Mouse (Mus musculus) ES-E14 (cell line): ENCODE data around the gene Stum. TPM values are rescaled to one million over a fixed set of nuclear protein-coding genes. Genes with fewer than 3 reads are reported as not detected.
"Not testable (repeated sequence)": the region's sequence is repeated elsewhere in the genome, so short reads cannot be mapped to it uniquely, and the experiment has no call there.

Experiments used
- DNase-seq: peaks from one replicate; pipeline ENCODE4 v3.0.0-alpha.2; 2013; ENCODE audit warnings: low read depth, low spot score
- H3K27ac ChIP-seq: 2 replicates; pipeline ENCODE4 v1.5.1; 2012; ENCODE audit warnings: low read depth, mild to moderate bottlenecking, low read length, moderate library complexity, mixed read lengths; ENCODE audit not compliant: poor library complexity, insufficient read depth, severe bottlenecking
- H3K36me3 ChIP-seq: 2 replicates; pipeline ENCODE4 v1.6.1; 2012; ENCODE audit warnings: mild to moderate bottlenecking, low read length, moderate library complexity, mixed read lengths; ENCODE audit not compliant: control insufficient read depth, poor library complexity, insufficient read depth, severe bottlenecking
- H3K4me1 ChIP-seq, 2 experiments: fragments of 150-350 bp in 1 of 2; sonication (generic) in 1 of 2; 2 replicates each; pipeline ENCODE4 v1.6.1; 2012; ENCODE audit warnings: low read length in 2 of 2, mild to moderate bottlenecking in 1 of 2, mixed read lengths in 1 of 2; ENCODE audit not compliant: control insufficient read depth in 2 of 2, insufficient read depth in 2 of 2, poor library complexity in 1 of 2
- H3K4me3 ChIP-seq, 2 experiments: fragments of 150-350 bp in 1 of 2; sonication (generic) in 1 of 2; 2 replicates each; pipeline ENCODE4 v1.5.1; 2012; ENCODE audit warnings: low read length in 2 of 2, low read depth in 1 of 2, mild to moderate bottlenecking in 1 of 2, mixed read lengths in 1 of 2; ENCODE audit not compliant: insufficient read depth in 1 of 2, poor library complexity in 1 of 2, severe bottlenecking in 1 of 2
- H3K9ac ChIP-seq: 2 replicates; pipeline ENCODE4 v1.6.1; 2012; ENCODE audit warnings: low read depth, mild to moderate bottlenecking, low read length, mixed read lengths; ENCODE audit not compliant: poor library complexity, insufficient read depth, severe bottlenecking
- H3K9me3 ChIP-seq: fragments of 150-350 bp; sonication (generic); 2 replicates; pipeline ENCODE4 v1.6.1; 2012; ENCODE audit warnings: low read depth, mild to moderate bottlenecking, low read length; ENCODE audit not compliant: control insufficient read depth, insufficient read depth
- CHD2 ChIP-seq: IDR thresholded peaks from 2 replicates; pipeline ENCODE4 v1.6.1; 2014; ENCODE audit warnings: mild to moderate bottlenecking, low read depth, low read length, inconsistent platforms
- HCFC1 ChIP-seq: IDR thresholded peaks from 2 replicates; pipeline ENCODE4 v1.6.1; 2012; ENCODE audit warnings: low read length, inconsistent platforms, borderline replicate concordance; ENCODE audit not compliant: insufficient read depth
- MAFK ChIP-seq: IDR thresholded peaks from 2 replicates; pipeline ENCODE4 v1.6.1; 2014; ENCODE audit warnings: mild to moderate bottlenecking, low read depth, low read length, inconsistent platforms; ENCODE audit not compliant: insufficient read depth
- ZC3H11A ChIP-seq: IDR thresholded peaks from 2 replicates; pipeline ENCODE4 v1.6.1; 2012; ENCODE audit warnings: low read depth, mild to moderate bottlenecking, inconsistent platforms, low read length, borderline replicate concordance
- ZNF384 ChIP-seq: IDR thresholded peaks from 2 replicates; pipeline ENCODE4 v1.6.1; 2012; ENCODE audit warnings: low read depth, low read length, inconsistent platforms
- in situ Hi-C, 2 experiments: fragments of 600-800 bp; cut with MboI; formaldehyde crosslinking; loops; one replicate each; pipeline ENCODE4 v1.15.1; 2025; ENCODE audit warnings: low sequenced_read_pairs in 2 of 2, inconsistent platforms in 1 of 2; ENCODE audit not compliant: unreplicated experiment in 2 of 2
- total RNA-seq: library from RNA; depleted of rRNA; stranded (reverse); fragments of 300-350 nt; gene quantifications from 2 replicates; pipeline ENCODE4 v1.2.3, GENCODE M21; 2012

Stum gene
- total RNA-seq, 1 experiment, result 0.18 TPM

GRCm38 (mm10) chr1:180390746-180391574 lies 92.3 kb downstream of the Stum start:
- Histone ChIP-seq H3K9me3 (no peaks in the 10 kb centered on the region), H3K27ac (no peak overlapping the region), H3K4me1 (peaks cover 8 to 13% of the 10 kb centered on the region in 2 experiments), H3K36me3 (no peaks in the 10 kb centered on the region), H3K4me3 (no peak overlapping the region), H3K9ac (no peak overlapping the region)
- no peak for DNase-seq
- TF ChIP-seq HCFC1, result no peak
- no peak for TF ChIP-seq CHD2
- TF ChIP-seq ZNF384, result no peak
- no peak for TF ChIP-seq ZC3H11A
- no peak for TF ChIP-seq MAFK
- in situ Hi-C loops, result no loop called here

DNA sequence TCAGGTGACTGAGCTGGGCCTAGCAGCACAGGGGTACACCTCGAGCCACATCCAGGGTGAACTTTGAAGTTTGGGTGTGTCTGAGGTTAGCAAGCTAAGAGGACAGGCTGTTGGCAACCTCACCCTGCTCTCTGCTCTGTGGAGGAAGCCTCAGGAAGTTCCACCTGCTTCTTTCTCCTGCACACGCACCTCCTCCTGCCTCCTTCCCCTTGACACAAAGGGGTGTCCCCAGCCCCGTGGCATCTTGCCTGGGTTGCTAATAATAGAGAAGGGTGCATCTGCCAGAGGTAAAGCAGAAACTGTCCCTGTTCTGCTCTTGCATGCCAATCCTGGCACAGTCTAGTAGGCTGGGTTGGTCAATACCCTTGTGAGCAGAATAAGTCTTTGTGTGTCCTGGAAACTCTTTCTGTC lies 93.0 kb downstream of the Stum start:
- H3K36me3 ChIP-seq, result no peaks in the 10 kb centered on the region
- TF ChIP-seq HCFC1 (no peak), CHD2 (no peak), ZNF384 (no peak), MAFK (no peak), ZC3H11A (no peak)
- H3K9me3 ChIP-seq, result no peaks in the 10 kb centered on the region
- H3K4me1 ChIP-seq, result peaks cover 3 to 6% of the 10 kb centered on the region in 2 experiments; a peak in 3 of 4 replicates
- H3K4me3 ChIP-seq, result no peak overlapping the region
- no peak for DNase-seq
- no peak overlapping the region for H3K27ac ChIP-seq
- in situ Hi-C loops, result no loop called here
- no peak overlapping the region for H3K9ac ChIP-seq

DNA sequence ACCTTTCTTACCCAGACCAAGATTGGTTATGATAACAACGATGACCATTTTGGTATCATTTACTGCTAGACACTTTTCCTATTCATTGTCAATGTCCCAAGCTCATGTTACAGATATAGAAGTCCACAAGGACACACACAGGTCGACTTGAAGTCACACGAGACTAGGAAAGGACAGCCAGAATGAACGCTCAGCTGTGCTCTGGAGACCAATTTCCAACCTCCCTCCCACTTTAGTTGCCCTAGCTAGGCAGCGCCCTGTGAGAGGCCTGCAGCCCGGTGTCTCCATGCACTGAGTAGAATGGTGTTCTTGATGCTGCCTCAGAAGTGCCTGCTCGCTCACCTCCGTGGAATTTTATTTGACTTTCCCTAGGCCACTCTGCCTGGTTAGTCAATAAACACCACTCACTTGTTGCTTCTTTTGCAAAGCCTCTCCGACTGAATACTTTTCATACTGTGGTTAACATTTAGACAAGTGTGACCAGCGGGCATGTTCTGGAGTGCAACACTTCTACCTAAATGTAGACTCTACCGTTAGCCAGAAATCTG lies 94.0 kb downstream of the Stum start:
- H3K4me3 ChIP-seq, H3K9me3 ChIP-seq, in situ Hi-C loops, H3K9ac ChIP-seq, H3K27ac ChIP-seq, H3K4me1 ChIP-seq, DNase-seq, H3K36me3 ChIP-seq: not testable (repeated sequence)

DNA sequence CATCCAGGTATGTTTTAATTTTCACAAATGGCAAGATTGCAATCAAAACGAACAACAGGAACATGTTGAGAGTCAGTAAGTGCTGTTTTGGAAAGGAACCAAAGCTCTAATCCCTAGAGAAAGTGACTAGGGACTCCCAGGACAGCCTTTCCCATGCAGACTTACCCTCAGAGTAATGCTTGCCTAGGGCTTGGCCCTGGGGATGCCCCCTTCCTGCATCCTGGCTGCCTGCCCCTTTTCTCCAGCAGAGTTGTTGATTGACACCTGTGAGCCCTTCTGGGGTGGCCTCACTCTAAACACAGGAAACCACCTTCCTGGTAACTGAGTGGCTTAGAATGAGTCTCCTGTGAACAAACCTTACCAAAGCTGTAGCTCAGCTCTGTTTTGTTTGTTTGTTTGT lies 94.8 kb downstream of the Stum start:
- no peak for TF ChIP-seq MAFK
- TF ChIP-seq ZNF384, result no peak
- no peak for TF ChIP-seq HCFC1
- no peak for TF ChIP-seq ZC3H11A
- no peak for TF ChIP-seq CHD2
- Histone ChIP-seq H3K9me3 (no peaks in the 10 kb centered on the region), H3K9ac (no peak overlapping the region), H3K36me3 (no peaks in the 10 kb centered on the region), H3K4me3 (no peak overlapping the region), H3K4me1 (peaks cover 7% of the 10 kb centered on the region in 2 experiments; a peak in 3 of 4 replicates), H3K27ac (no peak overlapping the region)
- in situ Hi-C loops, result no loop called here
- no peak for DNase-seq

DNA sequence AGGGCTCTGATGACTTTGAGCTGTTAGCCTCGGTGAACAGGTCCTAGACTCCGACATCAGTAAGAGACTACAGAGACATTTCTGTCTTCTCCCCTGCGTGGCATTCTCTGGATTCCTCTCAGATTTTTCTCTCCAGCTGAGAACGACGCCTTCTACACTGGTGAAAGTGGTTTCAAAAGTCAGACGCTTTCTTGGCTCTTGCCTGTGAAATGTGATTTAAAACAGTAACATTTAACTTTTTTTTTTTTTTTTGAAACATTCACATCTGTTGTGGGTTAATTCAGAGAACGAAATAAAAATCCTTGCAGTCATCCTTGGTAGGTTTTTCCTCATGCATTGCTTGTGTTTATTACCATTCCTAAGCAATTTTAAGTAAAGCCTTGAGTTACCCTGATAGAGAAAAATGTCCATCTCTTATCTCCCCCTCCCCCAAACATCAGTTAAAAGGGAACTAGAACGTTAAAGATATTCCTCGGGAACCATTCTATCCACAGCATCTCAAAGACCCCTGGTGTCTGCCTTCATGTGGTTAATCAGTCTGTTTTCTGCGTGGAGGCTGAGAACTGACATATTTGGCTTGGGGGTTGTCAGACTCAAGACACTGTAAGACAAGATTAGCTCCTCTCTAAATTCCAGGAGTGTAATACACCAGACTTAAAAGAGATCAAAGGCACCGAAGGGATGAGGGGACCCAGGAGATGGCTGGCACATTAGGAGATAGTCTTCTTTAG lies 95.4 kb downstream of the Stum start:
- Histone ChIP-seq H3K4me1 (peaks cover 7% of the 10 kb centered on the region in 2 experiments; a peak in 3 of 4 replicates), H3K36me3 (no peaks in the 10 kb centered on the region), H3K27ac (no peak overlapping the region), H3K9me3 (no peaks in the 10 kb centered on the region), H3K9ac (no peak overlapping the region), H3K4me3 (peak overlapping the region in 1 of 2 experiments; percentile 10; a peak in 1 of 4 replicates)
- TF ChIP-seq MAFK, result no peak
- TF ChIP-seq HCFC1, result no peak
- 0 out of 2 replicates have a peak, but pooled peaks have one; percentile 36 for TF ChIP-seq ZNF384
- DNase-seq, result no peak
- in situ Hi-C loops, result no loop called here
